Mouse (Mus musculus): Measurements from ENCODE around the gene Ly86.

Ly86 gene

DNA sequence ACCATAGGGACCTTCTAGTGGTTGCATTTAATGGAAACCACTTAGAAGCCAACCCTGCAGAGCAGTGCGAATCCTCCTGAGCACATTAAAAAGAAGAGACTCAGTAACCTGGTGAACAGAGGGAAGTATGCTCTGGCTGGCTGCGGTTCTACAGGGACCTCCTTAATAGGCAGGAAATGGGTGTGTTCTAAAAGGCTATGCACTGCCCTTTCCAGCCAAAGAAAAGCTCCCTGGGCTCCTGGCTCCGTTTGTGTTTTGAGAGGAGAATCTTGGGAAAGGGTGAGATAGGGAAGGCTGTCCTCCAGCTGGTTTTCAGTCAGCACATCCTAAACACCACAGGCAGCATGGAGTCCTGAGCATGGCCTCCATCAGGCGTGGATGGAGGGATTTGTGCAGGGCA, 8.9 kb downstream of the Ly86 start:
- DNase-seq (ENCODE audit: low spot score), result no peak

DNA sequence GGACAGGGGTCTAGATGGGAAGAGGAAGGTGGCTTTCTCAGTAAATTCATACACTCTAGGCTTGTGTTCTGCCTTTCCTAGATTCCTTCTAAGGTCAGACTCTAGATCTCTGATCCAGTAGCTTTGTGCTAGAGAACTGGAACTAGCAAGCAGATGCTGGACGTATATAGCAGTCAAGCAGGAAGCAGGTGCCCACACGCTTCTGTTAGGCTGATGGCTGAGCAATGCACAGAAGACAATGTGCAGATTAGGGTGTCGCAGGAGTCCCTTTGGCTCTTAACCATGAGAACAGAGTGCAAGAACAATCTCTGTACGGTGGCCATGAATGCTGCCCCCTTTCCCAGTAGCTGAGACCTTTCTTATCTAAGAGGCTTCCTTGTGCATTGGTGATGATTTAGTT, 9.4 kb downstream of the Ly86 start:
- DNase-seq (ENCODE audit: low spot score), result no peak

DNA sequence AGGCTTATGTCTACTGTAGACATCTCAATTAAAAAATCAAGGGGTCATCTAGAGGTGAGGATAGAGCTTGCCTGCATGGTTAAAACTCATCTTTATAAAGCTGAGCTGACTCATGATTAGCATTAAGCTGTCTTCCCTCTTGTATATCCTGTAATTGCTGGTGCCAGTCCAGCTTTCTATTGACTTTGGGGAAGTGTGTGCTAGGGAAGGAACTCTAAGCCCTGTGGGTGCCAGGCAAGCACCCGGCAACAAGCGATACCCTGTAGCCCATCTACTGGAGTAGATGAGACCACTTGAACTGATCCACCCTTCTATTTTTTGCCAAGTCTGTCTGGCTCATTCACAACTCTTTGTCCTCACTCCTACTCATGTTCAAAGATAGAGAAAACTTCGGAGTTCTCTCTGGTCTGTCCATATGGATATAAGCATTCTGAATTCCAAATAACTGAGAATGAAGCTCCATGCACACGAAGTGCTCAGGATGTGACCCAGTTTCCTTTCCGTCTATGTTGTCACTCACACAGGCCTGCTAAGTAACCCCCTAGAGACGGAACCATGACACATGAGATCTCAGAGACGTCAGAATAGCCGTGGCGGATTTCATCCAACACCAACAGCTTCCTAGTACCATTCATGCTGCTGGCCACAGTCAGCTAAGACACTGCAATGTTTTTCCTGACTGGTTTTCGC, 10.8 kb downstream of the Ly86 start:
- DNase-seq (ENCODE audit: low spot score), result no peak

DNA sequence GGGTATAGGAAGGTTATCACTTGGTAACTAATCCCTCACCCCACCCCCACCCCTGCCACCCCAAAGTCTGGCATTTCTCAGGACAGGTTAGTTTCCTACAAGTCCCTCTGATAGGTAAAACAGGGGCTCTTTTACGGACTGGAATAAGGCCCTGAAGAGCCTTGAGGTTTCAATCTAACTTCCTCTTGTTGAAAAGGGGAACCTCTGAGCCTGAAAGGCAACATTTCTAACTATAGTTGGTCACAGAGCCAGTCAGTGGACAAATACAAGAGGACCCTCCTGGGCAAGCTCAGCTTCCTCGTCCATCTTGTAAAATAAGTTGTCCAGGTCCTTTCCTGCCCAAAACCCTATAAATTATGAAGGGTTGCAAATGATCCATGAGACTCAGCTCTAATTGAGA, 11.5 kb downstream of the Ly86 start:
- DNase-seq (ENCODE audit: low spot score), result no peak

DNA sequence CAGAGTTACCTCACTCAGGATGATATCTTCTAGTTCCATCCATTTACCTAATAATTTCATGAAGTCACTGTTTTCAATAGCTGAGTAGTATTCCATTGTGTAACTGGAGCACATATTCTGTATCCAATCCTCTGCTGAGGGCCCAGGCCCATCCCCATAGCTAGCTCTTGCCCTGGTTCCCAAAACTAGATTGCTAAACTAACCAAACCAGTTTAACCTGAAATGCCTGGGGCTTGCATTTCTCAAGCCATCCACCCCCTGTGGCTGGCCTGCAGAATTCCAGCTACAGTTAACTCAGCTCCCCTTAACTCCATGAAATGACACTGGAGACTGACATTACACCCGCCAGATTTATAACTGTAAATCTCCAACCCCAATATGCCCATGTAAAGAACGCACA, 13.1 kb downstream of the Ly86 start:
- no peak for DNase-seq (ENCODE audit: low spot score)

DNA sequence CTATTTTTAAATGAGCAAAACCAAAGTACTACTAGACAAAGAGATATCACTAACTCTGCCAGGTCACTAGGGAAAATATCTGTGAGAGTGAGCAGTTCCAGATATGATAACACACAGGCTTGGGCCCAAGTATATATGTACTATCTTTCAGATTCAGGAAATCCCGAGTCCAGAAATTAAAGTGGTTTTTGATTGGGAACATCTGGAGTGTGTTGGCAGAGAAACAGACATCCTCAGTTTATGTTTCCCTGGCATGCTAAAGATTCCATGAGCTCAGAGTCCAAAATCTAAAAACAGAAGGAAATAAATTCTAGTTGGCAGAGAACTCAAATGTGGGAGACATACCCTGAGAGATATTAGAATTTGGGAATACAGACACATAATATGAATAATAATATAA, 16.2 kb downstream of the Ly86 start:
- DNase-seq (ENCODE audit: low spot score), result no peak

DNA sequence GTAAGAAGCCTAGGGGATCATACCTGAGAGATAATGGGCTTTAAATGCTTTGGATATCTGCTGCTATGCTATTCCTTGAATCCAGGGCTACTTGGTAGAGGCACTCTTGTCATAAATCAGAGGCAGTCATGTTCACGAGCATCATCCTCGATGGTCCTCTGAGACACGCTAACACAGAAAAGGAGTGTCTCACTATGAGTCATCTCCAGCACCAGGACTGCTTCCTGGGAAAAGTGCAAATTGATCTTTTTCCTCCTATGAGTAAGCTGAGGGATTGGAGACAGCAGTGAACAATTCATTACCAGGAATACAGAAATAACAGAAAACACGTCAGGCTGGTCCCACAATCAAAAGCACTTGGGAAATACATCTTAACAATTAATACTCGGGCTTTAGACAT, 19.3 kb downstream of the Ly86 start:
- no peak for DNase-seq (ENCODE audit: low spot score)

DNA sequence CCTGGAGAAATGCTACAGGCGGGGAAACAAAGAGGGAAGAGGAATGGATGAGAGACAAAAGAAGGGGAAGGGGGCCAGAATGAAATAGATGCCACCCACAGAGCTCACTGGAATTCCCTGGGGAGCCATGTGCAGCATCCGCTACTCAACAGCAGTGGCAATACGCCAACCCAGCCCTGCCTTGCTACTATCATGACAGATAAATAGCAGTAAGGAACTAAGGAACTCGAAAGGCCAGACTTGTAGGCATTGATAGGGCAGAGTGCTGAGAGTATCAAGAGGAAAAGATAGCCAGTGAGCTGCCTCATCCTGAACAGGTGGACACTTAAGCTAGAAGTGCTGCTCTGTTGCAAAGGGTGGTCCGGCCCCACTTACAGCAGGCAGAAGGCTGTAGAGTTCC, 31.4 kb downstream of the Ly86 start:
- no peak for DNase-seq (ENCODE audit: low spot score)

DNA sequence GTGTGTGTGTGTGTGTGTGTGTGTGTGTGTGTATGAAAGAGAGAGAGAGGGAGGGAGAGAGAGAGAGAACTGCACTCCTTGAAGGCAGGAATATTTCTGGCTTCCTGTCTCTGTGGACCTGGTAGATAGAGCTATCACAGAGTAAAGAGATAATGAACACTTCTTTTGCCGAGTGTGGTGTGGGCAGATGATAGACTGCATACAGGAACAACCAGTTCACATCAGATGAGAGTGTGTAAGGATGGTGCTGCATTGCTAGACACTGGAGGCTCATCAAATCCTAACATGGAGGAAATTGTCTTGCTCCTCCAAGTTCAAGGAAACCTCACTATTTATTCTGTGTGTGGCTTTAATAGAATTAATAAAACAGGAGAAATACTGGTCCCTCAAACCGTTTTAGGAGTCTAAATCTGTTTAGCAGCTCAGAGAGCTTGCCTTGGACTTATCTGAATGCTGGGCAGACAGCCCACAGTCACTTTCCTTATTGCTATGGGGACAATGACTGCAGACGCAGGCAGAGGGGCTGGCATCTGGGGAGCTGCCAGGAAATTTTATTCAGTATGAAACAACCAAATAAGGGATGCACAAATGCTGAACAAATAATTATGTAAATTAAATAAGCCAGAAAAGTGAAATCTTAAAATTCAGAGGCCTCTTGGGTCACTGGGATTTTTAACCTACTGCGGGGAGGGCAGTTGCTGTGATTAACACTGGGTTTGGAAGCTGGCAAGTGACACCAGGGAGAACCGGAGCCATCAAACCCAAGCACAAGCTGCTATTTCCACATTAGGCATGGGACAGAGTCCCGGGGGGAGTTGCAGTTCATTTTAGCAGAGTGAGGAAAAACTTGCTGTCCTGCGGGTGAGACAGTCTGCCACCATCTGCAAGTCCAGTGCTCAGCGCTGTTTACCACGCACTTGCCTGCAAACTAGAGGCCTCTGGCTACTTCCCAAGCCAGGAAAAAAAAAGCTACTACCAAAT, 43.5 kb downstream of the Ly86 start:
- no peak for DNase-seq (ENCODE audit: low spot score)

DNA sequence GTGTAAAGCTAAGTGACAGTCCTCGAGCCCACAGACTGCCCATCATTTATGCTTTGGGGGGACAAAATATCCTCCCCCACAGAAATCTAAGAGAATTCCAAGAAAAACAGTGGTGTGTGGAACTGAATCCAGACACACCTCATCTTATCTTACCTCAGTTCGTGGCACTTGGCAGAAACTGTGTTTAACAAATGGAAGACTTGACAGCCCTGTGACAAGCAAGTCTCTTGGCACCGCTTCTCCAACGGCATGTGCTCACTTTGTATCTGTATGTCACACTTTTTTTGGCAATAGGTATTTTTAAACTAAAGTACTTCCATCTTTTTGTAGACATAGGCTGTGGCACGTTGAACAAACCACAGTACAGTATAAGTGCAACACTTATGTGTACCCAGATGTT, 44.3 kb downstream of the Ly86 start:
- no peak for DNase-seq (ENCODE audit: low spot score)

DNA sequence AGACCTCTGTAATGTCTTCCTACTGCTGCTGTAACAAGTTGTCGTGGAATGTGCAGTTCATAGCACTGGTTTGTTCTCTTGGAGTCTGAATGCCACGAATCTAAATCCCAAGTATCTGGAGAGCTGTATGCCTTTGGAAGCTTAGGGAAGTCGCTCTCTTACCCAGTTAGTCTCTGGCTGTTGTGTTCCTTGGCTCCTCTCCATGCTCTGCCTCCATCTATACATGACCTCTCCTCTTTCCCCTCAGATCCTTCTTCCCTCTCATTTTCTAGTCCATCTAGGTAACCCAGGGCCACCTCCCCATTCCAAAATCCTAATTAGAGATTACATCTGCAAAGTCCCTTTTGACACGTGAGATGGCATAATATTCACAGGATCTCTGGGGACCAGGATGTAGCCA, 53.8 kb downstream of the Ly86 start:
- no peak for DNase-seq (ENCODE audit: low spot score)

DNA sequence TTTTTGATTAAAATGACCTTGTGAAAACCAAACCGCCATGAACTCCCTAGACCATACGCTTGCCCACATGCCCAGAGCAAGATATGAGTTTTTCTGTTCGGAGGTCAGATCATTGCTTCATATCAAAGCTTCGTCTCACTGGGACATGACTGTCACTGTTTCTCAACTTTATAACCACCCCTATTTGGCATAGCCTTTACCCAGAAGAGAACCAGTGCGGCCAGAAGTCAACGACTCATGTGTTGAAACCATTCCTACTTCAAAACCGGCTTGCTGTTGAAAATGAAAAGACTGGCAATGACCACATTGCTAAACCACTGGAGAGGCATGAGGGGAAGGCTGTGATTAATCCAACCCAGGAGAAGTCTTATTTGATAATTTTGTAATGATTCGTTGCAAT, 54.3 kb downstream of the Ly86 start:
- no peak for DNase-seq (ENCODE audit: low spot score)

DNA sequence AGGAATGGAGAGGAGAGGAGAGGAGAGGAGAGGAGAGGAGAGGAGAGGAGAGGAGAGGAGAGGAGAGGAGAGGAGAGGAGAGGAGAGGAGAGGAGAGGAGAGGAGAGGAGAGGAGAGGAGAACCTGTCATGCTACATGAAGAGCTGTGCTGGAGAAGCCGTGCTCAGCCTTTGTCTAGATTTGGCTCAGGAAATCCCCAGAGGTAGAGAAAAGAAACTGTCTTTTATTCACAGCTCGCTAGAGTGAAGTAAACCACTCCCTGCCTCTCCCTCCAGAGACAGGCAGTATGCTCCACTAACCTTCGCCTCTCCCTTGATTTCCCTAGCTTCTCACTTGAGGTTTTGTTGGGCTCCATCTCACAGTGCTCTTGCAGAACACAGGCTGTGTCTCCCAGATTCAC, 57.4 kb downstream of the Ly86 start:
- DNase-seq (ENCODE audit: low spot score), result no peak

DNA sequence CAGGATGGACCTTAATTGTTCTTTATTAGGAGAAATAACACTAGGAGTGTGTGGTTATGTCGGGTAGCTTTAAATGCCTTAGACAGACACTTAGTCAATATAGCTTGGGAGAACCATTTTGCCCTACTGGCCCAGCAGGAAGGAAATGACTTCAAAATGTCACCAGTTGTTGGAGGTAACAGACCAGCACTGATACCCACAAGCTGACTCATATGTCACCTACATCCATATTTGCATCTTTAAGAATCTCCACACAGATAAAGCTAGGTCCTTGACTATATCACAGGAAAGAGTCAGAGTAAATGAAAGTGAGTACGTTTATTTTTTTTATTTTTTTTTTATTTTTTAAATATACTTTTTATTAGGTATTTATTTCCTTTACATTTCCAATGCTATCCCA, 58.7 kb downstream of the Ly86 start:
- DNase-seq (ENCODE audit: low spot score), result no peak

DNA sequence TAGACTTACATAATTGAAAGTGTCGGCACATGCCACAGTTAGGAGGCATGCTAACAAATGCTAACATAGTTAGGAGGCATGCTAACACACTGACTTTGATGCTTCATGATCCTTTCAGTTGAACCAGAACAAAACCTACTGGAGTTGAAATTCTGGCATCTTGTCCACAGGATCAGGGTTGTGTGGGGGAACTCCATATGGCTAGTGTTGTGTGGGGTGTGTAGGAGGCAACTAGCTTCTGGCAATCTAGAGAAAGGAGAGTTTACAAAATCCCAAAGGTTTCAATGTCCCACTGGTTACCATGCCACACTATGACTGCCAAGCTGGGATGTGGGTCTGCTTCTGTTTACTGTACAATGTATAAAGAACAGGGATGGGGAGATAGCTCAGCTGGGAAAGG, 70.7 kb downstream of the Ly86 start:
- DNase-seq (ENCODE audit: low spot score), result no peak

DNA sequence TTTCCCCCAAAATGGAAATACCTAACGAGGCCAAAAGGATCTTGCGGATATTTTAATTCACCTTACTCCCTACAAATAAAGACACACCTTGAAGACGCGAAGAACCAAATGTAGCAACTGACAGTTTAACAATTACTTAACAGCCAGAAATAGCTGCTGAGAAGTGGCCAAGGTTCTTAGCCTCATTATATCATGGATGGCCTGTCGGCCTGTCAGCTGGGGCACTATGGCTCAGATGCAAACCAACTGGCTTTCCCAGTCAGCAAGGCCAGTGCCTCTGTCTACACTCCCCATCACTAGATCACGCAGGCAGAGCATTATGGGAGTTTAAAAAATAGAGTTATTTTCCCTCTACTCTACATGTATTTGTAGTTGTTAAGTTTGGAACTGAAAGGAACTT, 78.4 kb downstream of the Ly86 start:
- DNase-seq (ENCODE audit: low spot score), result no peak

DNA sequence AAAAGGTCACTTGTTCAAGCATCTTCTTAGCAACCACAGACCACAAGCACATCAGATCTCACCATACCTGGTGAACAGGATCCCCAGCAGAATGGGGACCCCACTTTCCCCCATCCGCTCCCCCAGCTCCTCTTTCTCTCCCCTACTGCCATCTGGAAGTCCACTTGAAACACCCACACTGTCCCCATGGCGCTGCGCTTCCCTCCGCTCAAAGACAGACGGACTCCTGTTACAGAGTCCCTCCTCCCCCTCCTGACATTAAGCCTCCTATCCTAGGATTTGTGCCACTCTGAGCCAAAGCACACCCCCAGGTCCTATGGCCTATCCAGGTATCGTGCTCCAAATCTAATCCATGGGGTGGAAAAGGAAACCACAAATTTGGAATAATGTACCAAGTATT, 79.9 kb downstream of the Ly86 start:
- DNase-seq (ENCODE audit: low spot score), result no peak

DNA sequence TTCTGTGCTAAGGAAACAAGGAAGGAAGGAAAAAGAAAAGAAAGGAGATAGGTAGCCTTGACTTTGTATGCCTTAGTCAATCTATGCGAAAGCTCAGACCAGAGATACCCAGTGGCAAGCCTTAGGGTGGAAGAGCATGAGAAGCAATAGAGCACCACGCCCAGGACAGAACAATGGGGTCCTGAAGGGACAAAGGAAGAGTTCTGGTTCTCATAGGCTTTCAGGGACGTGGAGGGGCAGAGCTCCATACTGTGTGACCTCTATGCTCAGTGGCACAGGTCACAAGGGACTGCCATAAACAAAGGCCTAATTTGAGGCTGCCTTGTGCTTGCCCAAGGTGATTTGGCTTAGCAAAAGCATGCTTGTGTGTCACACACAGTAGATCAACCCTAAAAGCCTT, 80.4 kb downstream of the Ly86 start:
- DNase-seq (ENCODE audit: low spot score), result no peak

DNA sequence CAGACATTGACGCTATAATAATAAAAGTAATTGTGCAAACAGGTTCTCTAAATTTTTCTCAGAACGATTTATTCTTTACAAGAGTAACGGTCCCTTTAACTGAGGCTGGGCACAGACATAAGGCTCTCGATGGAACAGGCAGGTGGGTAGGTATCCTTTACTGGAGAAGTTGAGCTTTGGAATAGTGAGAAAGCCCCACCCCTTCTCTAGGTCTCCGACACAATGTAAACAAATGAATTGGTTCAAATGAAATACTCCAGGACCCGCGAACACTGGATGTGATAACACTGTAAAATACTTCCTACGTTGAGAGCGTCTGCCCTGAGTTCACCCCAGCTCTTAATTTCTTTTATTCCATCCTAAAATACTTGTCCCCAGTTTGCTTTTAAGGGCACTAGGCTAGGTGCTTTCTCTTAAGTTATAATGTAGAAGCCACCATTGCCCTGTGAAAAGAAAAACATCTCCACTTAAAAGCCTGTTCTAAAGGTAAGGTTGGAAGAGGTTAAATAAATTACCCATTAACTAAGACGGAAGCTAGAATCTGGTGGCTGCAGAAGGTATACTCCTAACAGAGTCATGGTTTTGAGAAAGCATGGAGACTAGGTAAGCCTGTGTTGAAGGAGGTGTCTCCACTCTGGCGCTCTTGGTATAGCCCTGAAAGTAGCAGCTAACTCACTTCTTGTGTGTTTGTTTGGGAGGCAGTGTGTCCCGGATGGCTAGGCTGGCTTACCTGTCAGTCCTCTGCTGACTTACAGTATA, 81.7 kb downstream of the Ly86 start:
- peak; percentile 74 for DNase-seq (ENCODE audit: low spot score)

DNA sequence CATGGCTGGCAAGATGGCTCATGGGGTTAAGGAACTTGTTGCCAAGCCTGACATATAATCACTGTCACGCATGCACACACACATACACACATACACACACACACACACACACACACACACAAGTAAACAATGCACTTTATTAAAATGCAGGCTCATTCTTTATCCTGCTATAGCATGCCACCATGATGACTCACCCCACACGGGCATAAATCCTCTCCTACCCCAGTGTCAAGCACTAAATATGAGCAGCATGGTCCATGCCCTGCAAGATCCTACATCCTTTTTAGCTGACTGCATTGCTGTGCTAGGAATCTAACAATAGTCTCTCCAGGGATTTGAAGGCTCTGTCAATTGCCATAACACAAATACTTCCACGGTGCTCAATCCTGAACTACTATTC, 83.5 kb downstream of the Ly86 start:
- no peak for DNase-seq (ENCODE audit: low spot score)

DNA sequence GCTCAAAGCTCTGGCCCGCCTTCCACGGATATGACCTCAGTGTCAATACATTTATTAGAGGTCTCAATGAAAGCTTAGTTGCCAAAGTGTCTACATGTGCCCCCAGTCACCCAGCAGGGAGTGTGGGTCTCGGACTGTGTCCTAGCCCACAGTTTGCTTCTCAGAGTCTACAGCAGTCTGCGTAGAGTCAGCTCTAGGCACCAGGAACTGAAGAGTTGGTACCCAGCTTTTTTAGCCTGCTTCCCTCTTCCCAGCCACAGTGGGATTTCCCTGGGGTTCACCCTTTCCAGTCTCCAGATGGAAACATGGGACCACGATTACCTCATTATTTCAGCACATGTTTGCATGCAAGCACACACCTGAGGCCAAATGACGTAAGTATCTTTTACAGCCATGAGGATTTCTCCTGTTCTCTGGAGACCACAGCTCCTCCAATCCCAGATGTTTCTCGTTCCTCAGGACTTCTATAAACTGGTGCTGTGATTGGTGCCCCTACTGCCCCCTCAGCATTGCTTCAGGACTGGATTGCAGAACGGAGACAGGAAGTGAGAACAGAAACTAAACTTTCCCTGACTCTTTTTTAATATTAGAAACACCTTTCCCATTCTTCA, 84.8 kb downstream of the Ly86 start:
- no peak for DNase-seq (ENCODE audit: low spot score)

DNA sequence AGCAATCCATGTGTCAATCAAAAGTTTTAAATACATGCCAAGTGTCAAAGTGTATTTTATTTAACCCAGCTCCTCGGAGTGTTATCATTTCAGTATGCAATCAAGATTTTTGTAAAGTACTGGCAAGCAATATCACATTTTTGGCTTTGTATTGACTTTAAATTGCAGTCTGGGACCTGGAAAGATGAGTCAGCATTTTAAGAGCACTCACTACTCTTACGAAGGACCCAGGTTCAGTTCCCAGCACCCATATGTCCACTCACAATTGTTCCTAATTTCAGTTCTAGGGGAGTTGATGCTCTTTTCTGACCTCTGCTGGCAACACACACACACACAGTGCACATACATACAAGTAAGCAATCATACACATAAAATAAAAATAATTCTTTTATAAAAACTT, 86.7 kb downstream of the Ly86 start:
- DNase-seq (ENCODE audit: low spot score), result no peak
